Mouse (Mus musculus) cerebellum, adult 2 months (tissue): ENCODE results near the gene Cfap43. TPM values are rescaled to one million over a fixed set of nuclear protein-coding genes. Genes with fewer than 3 reads are reported as not detected.

Experiments used
- DNase-seq, 2 experiments: peaks; one replicate each; pipeline ENCODE4 v3.0.0; 2021
- H3K27ac ChIP-seq: fragments of 200-500 bp; 2 replicates; pipeline ENCODE4 v1.5.1; 2012; ENCODE audit warnings: low read length, control low read depth, inconsistent platforms; ENCODE audit not compliant: insufficient read depth
- H3K27me3 ChIP-seq: fragments of 200-500 bp; 2 replicates; pipeline ENCODE4 v1.6.1; 2012; ENCODE audit warnings: inconsistent platforms, mild to moderate bottlenecking, low read length, moderate library complexity; ENCODE audit not compliant: control insufficient read depth, insufficient read depth
- H3K4me1 ChIP-seq: fragments of 200-500 bp; 2 replicates; pipeline ENCODE4 v1.6.1; 2011; ENCODE audit warnings: low read length; ENCODE audit not compliant: control insufficient read depth, insufficient read depth
- H3K4me3 ChIP-seq: fragments of 200-500 bp; replicated peaks from 2 replicates; pipeline ENCODE3; 2011; ENCODE audit warnings: mild to moderate bottlenecking, low read depth, low read length, control low read depth; ENCODE audit not compliant: insufficient read depth
- CTCF ChIP-seq: fragments of 200-500 bp; IDR thresholded peaks from 2 replicates; pipeline ENCODE4 v1.5.1; 2011; ENCODE audit warnings: low read depth, mild to moderate bottlenecking, control low read depth, low read length, moderate library complexity, borderline replicate concordance; ENCODE audit not compliant: insufficient read depth
- POLR2A ChIP-seq: fragments of 200-500 bp; IDR thresholded peaks from 2 replicates; pipeline ENCODE4 v1.6.1; 2011; ENCODE audit warnings: low read length, control low read depth, borderline replicate concordance; ENCODE audit not compliant: insufficient read depth
- WGBS: fragments of 180-500 bp; shearing (Covaris S2); methylation state at CpG from one replicate; pipeline ENCODE4 v1.1.7; 2018; 5-methylcytosine and 5-hydroxymethylcytosine counted together
- polyA plus RNA-seq: library from polyadenylated mRNA; depleted of rRNA; stranded (reverse); fragments of >200 nt; gene quantifications from 2 replicates; pipeline ENCODE4 v1.2.3, GENCODE M21; 2012

Gene Cfap43
- polyA plus RNA-seq, 1 experiment, result 1.00 TPM

DNA sequence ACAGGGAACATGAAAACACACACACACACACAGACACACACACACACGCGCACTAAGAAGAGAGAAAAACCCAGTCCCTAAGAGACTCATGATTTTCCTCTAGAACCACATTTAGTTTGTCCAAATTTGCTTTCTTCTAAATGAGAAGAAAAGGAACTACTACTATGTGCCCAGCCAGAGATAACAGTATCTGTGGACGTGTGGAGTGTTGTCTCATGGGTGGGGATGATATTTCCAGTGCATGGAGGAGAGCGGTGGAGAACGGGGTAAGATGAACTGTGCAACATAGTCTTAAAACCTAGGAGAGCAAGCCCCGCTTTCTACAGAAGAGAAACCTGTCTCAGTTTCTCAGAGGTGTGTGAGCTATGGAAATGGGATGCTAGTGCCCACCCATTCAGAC lies 135.2 kb downstream of the Cfap43 start:
- no peaks in the 10 kb centered on the region for H3K27me3 ChIP-seq
- H3K4me1 ChIP-seq, result no peaks in the 10 kb centered on the region
- whole genome bisulfite sequencing, result 93% methylated on average over 6 of the region's 6 CpGs
- no peak for DNase-seq
- no peak overlapping the region for H3K4me3 ChIP-seq
- TF ChIP-seq CTCF (no peak), POLR2A (no peak)
- no peak overlapping the region for H3K27ac ChIP-seq

DNA sequence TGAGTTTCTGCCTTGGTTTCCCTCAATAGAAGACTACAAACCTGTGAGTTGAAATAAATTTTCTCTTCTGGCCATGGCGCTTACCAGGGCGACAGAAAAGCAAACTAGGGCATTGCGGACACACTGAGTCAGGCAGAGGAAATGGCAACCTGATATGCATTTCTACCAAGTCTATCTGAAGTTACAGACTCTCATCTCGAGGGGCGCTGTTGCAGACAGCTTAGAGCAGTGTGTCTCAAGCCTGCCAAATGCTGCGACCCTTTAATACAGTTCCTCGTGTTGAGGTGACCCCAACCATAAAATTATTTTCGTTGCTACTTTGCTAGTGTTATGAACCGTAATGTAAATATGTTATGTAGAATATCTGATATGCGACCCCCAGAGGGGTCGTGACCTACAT lies 138.1 kb downstream of the Cfap43 start:
- no peak overlapping the region for H3K27ac ChIP-seq
- no peak for DNase-seq
- no peak for TF ChIP-seq POLR2A
- TF ChIP-seq CTCF, result no peak
- 76% methylated on average over 11 of the region's 11 CpGs for WGBS
- no peak overlapping the region for H3K4me3 ChIP-seq
- no peaks in the 10 kb centered on the region for H3K4me1 ChIP-seq
- no peaks in the 10 kb centered on the region for H3K27me3 ChIP-seq

DNA sequence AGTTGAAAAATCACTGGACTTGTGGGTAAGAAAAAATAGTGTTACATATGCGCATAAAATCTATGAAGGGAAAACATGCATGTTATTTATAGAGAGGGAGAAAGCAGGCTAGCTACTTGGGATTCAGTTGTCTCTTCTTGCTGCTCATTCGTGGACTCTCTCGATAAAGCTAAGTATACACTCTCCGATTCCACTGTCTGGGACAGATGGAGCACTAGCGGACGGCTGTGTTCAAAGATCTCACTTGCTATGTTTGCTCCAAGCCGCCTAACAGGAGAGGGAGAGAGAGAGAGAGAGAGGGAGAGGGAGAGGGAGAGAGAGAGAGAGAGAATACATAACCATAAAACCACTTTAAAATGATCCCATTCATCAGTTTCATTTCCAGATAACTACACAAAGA lies 138.9 kb downstream of the Cfap43 start:
- WGBS, result 88% methylated on average over 7 of the region's 7 CpGs
- no peak for TF ChIP-seq POLR2A
- TF ChIP-seq CTCF, result no peak
- no peaks in the 10 kb centered on the region for H3K27me3 ChIP-seq
- no peak overlapping the region for H3K4me3 ChIP-seq
- no peak for DNase-seq
- no peaks in the 10 kb centered on the region for H3K4me1 ChIP-seq
- H3K27ac ChIP-seq, result no peak overlapping the region

DNA sequence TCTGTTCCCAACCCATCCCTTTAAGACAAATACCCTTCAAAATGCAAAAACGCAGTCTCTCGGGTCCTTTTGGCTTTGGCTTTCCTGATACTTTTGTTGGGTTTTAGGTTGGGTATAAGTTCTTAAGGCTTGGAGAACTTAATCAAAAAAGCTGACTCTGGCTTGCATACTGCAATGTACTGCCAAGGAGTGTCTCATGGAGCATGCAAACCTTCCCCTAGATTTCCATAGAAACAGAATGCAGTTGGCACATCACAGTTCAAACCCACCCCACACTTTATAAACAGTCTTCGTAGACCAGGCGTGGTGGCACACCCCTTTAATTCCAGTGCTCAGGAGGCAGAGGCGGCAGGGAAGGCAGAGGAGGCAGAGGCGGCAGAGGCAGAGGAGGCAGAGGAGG lies 141.2 kb downstream of the Cfap43 start:
- no peaks in the 10 kb centered on the region for H3K4me1 ChIP-seq
- 45% methylated on average over 6 of the region's 6 CpGs for WGBS
- no peak overlapping the region for H3K4me3 ChIP-seq
- H3K27ac ChIP-seq, result no peak overlapping the region
- no peak for DNase-seq
- no peak for TF ChIP-seq POLR2A
- no peak for TF ChIP-seq CTCF
- H3K27me3 ChIP-seq, result no peaks in the 10 kb centered on the region

DNA sequence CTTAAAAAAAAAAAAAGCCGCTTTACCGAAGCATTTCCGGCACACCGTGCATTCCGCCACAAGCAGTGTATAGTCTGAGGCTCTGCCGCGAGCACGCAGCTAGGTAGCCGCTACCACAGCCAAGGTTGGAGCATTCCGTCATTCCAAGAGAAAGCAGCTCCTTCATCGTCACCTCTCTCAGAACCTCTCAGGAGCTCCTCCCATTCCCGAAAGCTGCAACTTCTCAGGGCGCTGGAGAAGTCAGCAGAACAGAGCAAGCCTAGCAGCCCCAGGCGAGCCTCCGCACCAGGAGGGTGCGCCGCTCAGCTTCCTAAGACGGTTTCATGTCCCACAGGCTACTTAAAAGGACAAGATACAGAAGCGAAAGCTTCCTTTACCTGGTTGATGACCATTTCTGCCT lies 163.5 kb downstream of the Cfap43 start:
- Histone ChIP-seq H3K4me3 (no peak overlapping the region), H3K27ac (no peak overlapping the region), H3K4me1 (no peaks in the 10 kb centered on the region), H3K27me3 (no peaks in the 10 kb centered on the region)
- WGBS, result 83% methylated on average over 19 of the region's 19 CpGs
- no peak for TF ChIP-seq CTCF
- TF ChIP-seq POLR2A, result no peak
- DNase-seq, result no peak

DNA sequence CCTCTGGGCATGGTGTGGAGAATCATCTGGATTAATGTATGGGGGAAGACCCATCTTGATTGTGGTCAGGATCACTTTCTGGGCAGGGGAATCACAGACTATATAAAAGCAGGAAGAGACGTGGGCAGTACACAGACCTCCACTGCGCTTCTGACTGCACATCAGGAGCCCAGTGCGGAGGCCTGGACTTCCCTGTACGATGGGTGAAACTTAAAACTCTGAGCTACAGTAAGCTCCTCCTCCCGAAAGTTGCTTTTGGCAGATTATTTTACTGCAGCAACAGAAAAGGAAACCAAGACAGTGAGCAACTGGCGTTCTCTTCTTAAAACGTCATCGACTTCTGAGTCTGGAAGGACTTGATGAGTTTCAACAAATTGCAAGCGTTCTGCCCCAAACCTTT lies 164.2 kb downstream of the Cfap43 start:
- Histone ChIP-seq H3K4me3 (no peak overlapping the region), H3K27me3 (no peaks in the 10 kb centered on the region), H3K27ac (no peak overlapping the region), H3K4me1 (no peaks in the 10 kb centered on the region)
- DNase-seq, result no peak
- 90% methylated on average over 9 of the region's 9 CpGs for WGBS
- no peak for TF ChIP-seq POLR2A
- TF ChIP-seq CTCF, result no peak

DNA sequence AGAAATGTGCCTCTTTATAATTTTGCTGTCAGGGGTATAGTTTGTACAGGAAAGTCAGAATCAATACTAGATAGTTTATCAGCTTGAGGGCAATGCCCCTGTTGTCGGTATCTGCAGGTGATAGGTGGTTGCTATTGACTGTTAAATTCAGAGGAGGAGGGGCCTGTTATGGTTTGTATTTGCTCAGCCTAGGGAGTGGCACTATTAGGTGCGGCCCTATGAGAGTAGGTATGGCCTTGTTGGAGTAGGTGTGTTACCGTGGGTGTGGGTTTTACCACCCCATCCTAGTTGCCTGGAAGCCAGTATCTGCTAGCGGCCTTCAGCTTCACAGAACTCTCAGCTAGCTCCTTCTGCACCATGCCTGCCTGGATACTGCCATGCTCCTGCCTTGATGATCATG lies 165.2 kb downstream of the Cfap43 start:
- no peak overlapping the region for H3K27ac ChIP-seq
- 91% methylated on average over 4 of the region's 4 CpGs for WGBS
- DNase-seq, result no peak
- TF ChIP-seq CTCF (no peak), POLR2A (no peak)
- H3K27me3 ChIP-seq, result no peaks in the 10 kb centered on the region
- H3K4me3 ChIP-seq, result no peak overlapping the region
- H3K4me1 ChIP-seq, result no peaks in the 10 kb centered on the region

DNA sequence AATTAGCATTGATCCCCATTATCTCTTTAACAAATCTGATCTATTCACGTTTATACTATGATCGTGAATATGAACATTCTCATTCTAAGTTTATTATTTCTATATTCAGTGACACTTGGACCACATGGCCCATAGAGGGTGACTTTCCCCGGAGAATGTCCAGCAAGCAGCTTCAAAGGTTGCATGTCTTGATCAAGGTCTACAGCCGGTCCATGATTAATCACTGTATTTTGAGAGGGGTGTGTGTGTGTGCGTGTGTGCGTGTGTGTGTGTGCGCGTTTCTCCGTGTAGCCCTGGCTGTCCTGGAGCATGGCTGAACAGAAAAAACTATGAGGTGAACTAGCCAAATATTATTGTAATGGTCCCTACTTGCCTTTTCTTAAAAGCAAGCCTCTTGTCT lies 166.6 kb downstream of the Cfap43 start:
- TF ChIP-seq POLR2A (no peak), CTCF (no peak)
- WGBS, result 92% methylated on average over 9 of the region's 9 CpGs
- H3K27ac ChIP-seq, result no peak overlapping the region

DNA sequence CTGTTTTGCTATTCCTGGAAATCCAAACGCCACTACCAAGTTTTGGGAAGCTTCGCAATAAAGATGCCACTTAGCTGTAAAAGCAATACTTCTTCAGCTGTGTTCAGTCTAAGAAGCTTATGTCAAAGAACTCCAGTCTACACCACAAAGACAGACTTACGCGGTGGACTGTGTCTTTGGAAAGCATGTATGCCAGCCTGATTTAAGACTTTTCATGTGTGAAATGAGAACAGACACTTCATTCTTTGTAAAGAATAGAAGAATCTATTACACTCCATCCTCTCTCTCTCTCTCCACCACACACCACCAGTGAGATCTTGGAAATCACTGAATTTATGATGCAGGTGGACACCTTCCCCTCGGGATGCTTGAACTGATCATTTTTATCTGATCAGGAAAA lies 168.7 kb downstream of the Cfap43 start:
- Histone ChIP-seq H3K4me3 (no peak overlapping the region), H3K27me3 (no peaks in the 10 kb centered on the region), H3K27ac (no peak overlapping the region), H3K4me1 (no peaks in the 10 kb centered on the region)
- 47% methylated on average over 5 of the region's 5 CpGs for whole genome bisulfite sequencing
- TF ChIP-seq POLR2A (no peak), CTCF (no peak)
- DNase-seq, result no peak

More for the DNA sequence above, 166.6 kb downstream of the Cfap43 start:
- Histone ChIP-seq H3K4me1 (no peaks in the 10 kb centered on the region), H3K27me3 (no peaks in the 10 kb centered on the region), H3K4me3 (no peak overlapping the region)
- DNase-seq, result no peak
